Mouse (Mus musculus): Measurements from ENCODE around the gene Usp22. TPM values are rescaled to one million over a fixed set of nuclear protein-coding genes. Genes with fewer than 3 reads are reported as not detected.
A peak's percentile ranks its signal among the peaks of the same experiment; 100 is the strongest.
"Not testable (repeated sequence)": the region's sequence is repeated elsewhere in the genome, so short reads cannot be mapped to it uniquely, and the experiment has no call there.

Gene Usp22
- total RNA-seq, 2 experiments from 2014 or later = 37.6 to 38.9 TPM

GRCm38 (mm10) chr11:61146645-61147299 is 28.1 kb downstream of the Usp22 start:
- peak; percentile 14 to 17 for DNase-seq
- intact Hi-C loops (cut with DNase I) = no loop called here

- intact Hi-C loops (cut with DNase I) = no loop called here
- no peak for DNase-seq
Observed at GRCm38 (mm10) chr11:61145551-61145950, 29.3 kb downstream of the Usp22 start.

- DNase-seq = no peak
- intact Hi-C loops (cut with DNase I) = no loop called here
Observed at GRCm38 (mm10) chr11:61143564-61144469, 31.0 kb downstream of the Usp22 start.

- intact Hi-C loops (cut with DNase I) = no loop called here
- DNase-seq = no peak
Observed at GRCm38 (mm10) chr11:61142941-61143530, 31.8 kb downstream of the Usp22 start.

GRCm38 (mm10) chr11:61142262-61142661 is 32.6 kb downstream of the Usp22 start:
- intact Hi-C loops (cut with DNase I) = no loop called here
- DNase-seq = no peak

GRCm38 (mm10) chr11:61141693-61142092 is 33.2 kb downstream of the Usp22 start:
- intact Hi-C loops (cut with DNase I) = no loop called here
- no peak for DNase-seq

GRCm38 (mm10) chr11:61132943-61133342 is 41.9 kb downstream of the Usp22 start:
- no peak for DNase-seq
- intact Hi-C loops (cut with DNase I) = no loop called here

- DNase-seq; intact Hi-C loops (cut with DNase I): not testable (repeated sequence)
Observed at GRCm38 (mm10) chr11:61130646-61131045, 44.2 kb downstream of the Usp22 start.

GRCm38 (mm10) chr11:61129305-61129704 is 45.5 kb downstream of the Usp22 start:
- intact Hi-C loops (cut with DNase I) = no loop called here

GRCm38 (mm10) chr11:61127421-61128055 is 47.3 kb downstream of the Usp22 start:
- intact Hi-C loops (cut with DNase I) = no loop called here
- DNase-seq = no peak

More at GRCm38 (mm10) chr11:61129305-61129704, 45.5 kb downstream of the Usp22 start:
- no peak for DNase-seq

- intact Hi-C loops (cut with DNase I) = no loop called here
- DNase-seq = no peak
Observed at GRCm38 (mm10) chr11:61126606-61127355, 48.1 kb downstream of the Usp22 start, which contains the start of gene Tnfrsf13b. TSS of gene Tnfrsf13b (plus strand) at chr11:61126755.

GRCm38 (mm10) chr11:61125970-61126369 is 48.9 kb downstream of the Usp22 start:
- no peak for DNase-seq
- intact Hi-C loops (cut with DNase I) = no loop called here

- intact Hi-C loops (cut with DNase I) = no loop called here
- DNase-seq = no peak
Observed at GRCm38 (mm10) chr11:61123886-61124285, 51.0 kb downstream of the Usp22 start.

- intact Hi-C loops (cut with DNase I) = no loop called here
- no peak for DNase-seq
Observed at GRCm38 (mm10) chr11:61122769-61123288, 52.0 kb downstream of the Usp22 start.

- intact Hi-C loops (cut with DNase I) = no loop called here
- no peak for DNase-seq
Observed at GRCm38 (mm10) chr11:61122283-61122768, 52.5 kb downstream of the Usp22 start.

GRCm38 (mm10) chr11:61119996-61120583 is 54.8 kb downstream of the Usp22 start:
- DNase-seq = no peak
- intact Hi-C loops (cut with DNase I) = no loop called here

- intact Hi-C loops (cut with DNase I) = no loop called here
- no peak for DNase-seq
Observed at GRCm38 (mm10) chr11:61116226-61116625, 58.6 kb downstream of the Usp22 start.

- intact Hi-C loops (cut with DNase I) = no loop called here
Observed at GRCm38 (mm10) chr11:61112323-61112995, 62.4 kb downstream of the Usp22 start.

GRCm38 (mm10) chr11:61111472-61111871 is 63.4 kb downstream of the Usp22 start:
- intact Hi-C loops (cut with DNase I) = no loop called here
- DNase-seq = no peak

More at GRCm38 (mm10) chr11:61112323-61112995, 62.4 kb downstream of the Usp22 start:
- no peak for DNase-seq
